Mouse (Mus musculus) mouse embryonic stem cell (cell line): Measurements from ENCODE around the gene Drg1.

ENCODE experiments used
- in situ Hi-C, 2 experiments: fragments of 300-500 bp; cut with MboI; formaldehyde crosslinking; loops; 1 replicate in 1 of 2; 3 replicates in 1 of 2; pipeline ENCODE4 v1.14.3; 2019 to 2020; ENCODE audit warnings: low sequenced_read_pairs in 2 of 2, low pct_unique_long_range_greater_than_20kb in 1 of 2, mixed read lengths in 1 of 2; ENCODE audit not compliant: unreplicated experiment in 1 of 2

Gene Drg1

GRCm38 (mm10) chr11:3291311-3292061, 25.3 kb upstream of the Drg1 start:
- in situ Hi-C loops, result no loop called here

GRCm38 (mm10) chr11:3290640-3291310, 24.6 kb upstream of the Drg1 start:
- in situ Hi-C loops, result no loop called here

GRCm38 (mm10) chr11:3289803-3290639, 23.8 kb upstream of the Drg1 start:
- in situ Hi-C loops, result no loop called here

- in situ Hi-C loops, result no loop called here
These were observed 23.1 kb upstream of the Drg1 start for GRCm38 (mm10) chr11:3289302-3289802.

GRCm38 (mm10) chr11:3288521-3289301, 22.5 kb upstream of the Drg1 start, which contains the start of gene Patz1:
Patz1 (plus strand) TSS chr11:3288874.
- in situ Hi-C loops, result no loop called here

GRCm38 (mm10) chr11:3287921-3288320, 21.7 kb upstream of the Drg1 start:
- in situ Hi-C loops, result no loop called here

GRCm38 (mm10) chr11:3287131-3287530, 20.9 kb upstream of the Drg1 start:
- in situ Hi-C loops, result no loop called here

- in situ Hi-C loops, result no loop called here
These were observed 19.7 kb upstream of the Drg1 start for GRCm38 (mm10) chr11:3285940-3286339.

- in situ Hi-C loops, result no loop called here
These were observed 17.4 kb upstream of the Drg1 start for GRCm38 (mm10) chr11:3283645-3284044.

GRCm38 (mm10) chr11:3282887-3283286, 16.7 kb upstream of the Drg1 start:
- in situ Hi-C loops, result no loop called here

GRCm38 (mm10) chr11:3279729-3280128, 13.5 kb upstream of the Drg1 start:
- in situ Hi-C loops, result no loop called here

GRCm38 (mm10) chr11:3278351-3278750, 12.1 kb upstream of the Drg1 start:
- in situ Hi-C loops, result no loop called here

GRCm38 (mm10) chr11:3269241-3269640, 3.0 kb upstream of the Drg1 start:
- in situ Hi-C loops, result no loop called here

GRCm38 (mm10) chr11:3267133-3267532, 918 bp upstream of the Drg1 start:
- in situ Hi-C loops, result no loop called here

- in situ Hi-C loops, result no loop called here
These were observed 730 bp downstream of the Drg1 start for GRCm38 (mm10) chr11:3265291-3266078.

- in situ Hi-C loops, result loop anchor here in 1 of 2 experiments (5.0 kb wide), 1 partner anchor 47 kb away; no protein-coding TSS in a partner anchor
These were observed 6.7 kb downstream of the Drg1 start for GRCm38 (mm10) chr11:3259537-3259936.

- in situ Hi-C loops, result loop anchor here in 1 of 2 experiments (25.0 kb wide), 1 partner anchor 415 kb away; no protein-coding TSS in a partner anchor
These were observed 18.8 kb downstream of the Drg1 start for GRCm38 (mm10) chr11:3247387-3247786.
